In genomic region chr5:137610548-137611244, GRCm38 (mm10) we compare ENCODE assay signal across 8 mouse cellular contexts. TPM values are rescaled to one million over a fixed set of nuclear protein-coding genes. Genes with fewer than 3 reads are reported as not detected.
DNase-seq lines count a peak whose midpoint lies in the region; ATAC-seq and TF ChIP-seq lines count a peak whose summit lies in the region.

No protein-coding gene starts in this region.

- TF ChIP-seq POLR2A in kidney, adult 2 months (IDR thresholded peaks at IDR 0.05; ENCODE audit: low read depth, low read length): no peak

- peak; percentile 60; the same call in 1 of the 2 replicates for ATAC-seq in lung, embryonic 15.5 days (ENCODE audit: borderline replicate concordance, extremely low read depth, low FRiP score, low TSS enrichment)

- H3K4me2 ChIP-seq in lung, embryonic 15.5 days: peak overlapping the region; percentile 55

- no peaks in the 10 kb centered on the region for H3K27me3 ChIP-seq in kidney, adult 2 months (replicated peaks; ENCODE audit: control insufficient read depth, insufficient read depth, low read length)
- no peaks in the 10 kb centered on the region for H3K27me3 ChIP-seq in lung, embryonic 15.5 days

- H3K4me3 ChIP-seq in kidney, adult 2 months (ENCODE audit: insufficient read depth, low read depth, low read length): peak overlapping the region; percentile 49
- peak overlapping the region; percentile 38 for H3K4me3 ChIP-seq in lung, embryonic 15.5 days

- H3K4me1 ChIP-seq in kidney, adult 2 months (ENCODE audit: control insufficient read depth, insufficient read depth, low read length): peaks cover 14% of the 10 kb centered on the region
- H3K4me1 ChIP-seq in lung, embryonic 15.5 days: peaks cover 54% of the 10 kb centered on the region

- no peaks in the 10 kb centered on the region for H3K9me3 ChIP-seq in lung, embryonic 15.5 days

- H3K27ac ChIP-seq in kidney, adult 2 months (ENCODE audit: insufficient read depth, low read depth, low read length): peak overlapping the region; percentile 89
- peak overlapping the region; percentile 93 for H3K27ac ChIP-seq in lung, embryonic 15.5 days

- peak overlapping the region; percentile 29 for H3K9ac ChIP-seq in lung, embryonic 15.5 days

- no peak for TF ChIP-seq CTCF in kidney, adult 2 months (conservative IDR thresholded peaks at IDR 0.05; ENCODE audit: insufficient read depth, insufficient read length, low read depth, low read length)

- 9% methylated on average over 12 of the region's 12 CpGs for WGBS in kidney, adult 2 months
- 3% methylated on average over 11 of the region's 12 CpGs for WGBS in lung, embryonic 15.5 days

- no peaks in the 10 kb centered on the region for H3K36me3 ChIP-seq in kidney, adult 2 months (ENCODE audit: control insufficient read depth, insufficient read depth, low read length)
- peaks cover 18% of the 10 kb centered on the region for H3K36me3 ChIP-seq in lung, embryonic 15.5 days

- peak; percentile 98 for DNase-seq in 3T3-L1 (ENCODE audit: low read depth, low spot score)
- peak; percentile 92 for DNase-seq in adrenal gland, adult 2 months
- DNase-seq in heart, adult 18-20 months: peak; percentile 87 to 90
- peak; percentile 87 for DNase-seq in kidney, adult 2 months
- DNase-seq in urinary bladder, postnatal 14 days (ENCODE audit: low spot score): peak; percentile 79
- DNase-seq in cerebellum, adult 9-10 months: no peak
- DNase-seq in thymus, postnatal 4 days: no peak

RNA-seq across cellular contexts. Expression of gene Pcolce, which starts 2.9 kb away (rescaled TPM):
- total RNA-seq in adrenal gland, adult 2 months (2021): 1,000 to 10,000 TPM; 1,014 to 1,197 TPM
- polyA plus RNA-seq in adrenal gland, adult 2 months (2012; rRNA removed): 1,453 and 1,846 TPM in 2 replicates
- 10 to 100 TPM; 43.9 to 47.5 TPM for total RNA-seq in heart, adult 18-20 months (2021)
- 160 and 179 TPM in 2 replicates for polyA plus RNA-seq in kidney, adult 2 months (2012; rRNA removed)
- 130 TPM in 2 replicates for polyA plus RNA-seq in lung, embryonic 15.5 days (2015; fragmentation: Nextera tagmentation; extraction: Ambion mirVana)

RNA-seq across cellular contexts. Expression of gene Mospd3, which starts 9.8 kb away (rescaled TPM):
- total RNA-seq in adrenal gland, adult 2 months (2021): 10 to 100 TPM; 45.4 to 54.1 TPM
- polyA plus RNA-seq in adrenal gland, adult 2 months (2012; rRNA removed): 211 TPM in 2 replicates
- total RNA-seq in heart, adult 18-20 months (2021): 10 to 100 TPM in 1 of 2 experiments, 1 to 10 TPM in 1; 9.1 to 14.1 TPM
- polyA plus RNA-seq in kidney, adult 2 months (2012; rRNA removed): 84.2 and 86.6 TPM in 2 replicates
- 31.6 and 32.8 TPM in 2 replicates for polyA plus RNA-seq in lung, embryonic 15.5 days (2015; fragmentation: Nextera tagmentation; extraction: Ambion mirVana)

RNA-seq across cellular contexts. Expression of gene Fbxo24, which starts 18.1 kb away (rescaled TPM):
- 1 to 10 TPM in 1 of 2 experiments, under 1 TPM in 1; 0.89 to 2.6 TPM for total RNA-seq in adrenal gland, adult 2 months (2021)
- polyA plus RNA-seq in adrenal gland, adult 2 months (2012; rRNA removed): 2.5 and 3.3 TPM in 2 replicates
- under 1 TPM; 0.32 to 0.44 TPM for total RNA-seq in heart, adult 18-20 months (2021)
- 0.20 and 0.41 TPM in 2 replicates for polyA plus RNA-seq in kidney, adult 2 months (2012; rRNA removed)
- 0.08 and 0.21 TPM in 2 replicates for polyA plus RNA-seq in lung, embryonic 15.5 days (2015; fragmentation: Nextera tagmentation; extraction: Ambion mirVana)

RNA-seq across cellular contexts. Expression of gene Lrch4, which starts 18.2 kb away (rescaled TPM):
- 10 to 100 TPM; 27.9 to 31.7 TPM for total RNA-seq in adrenal gland, adult 2 months (2021)
- polyA plus RNA-seq in adrenal gland, adult 2 months (2012; rRNA removed): 36.7 and 52.7 TPM in 2 replicates
- 10 to 100 TPM; 17.5 to 19.1 TPM for total RNA-seq in heart, adult 18-20 months (2021)
- 39.4 and 45.5 TPM in 2 replicates for polyA plus RNA-seq in kidney, adult 2 months (2012; rRNA removed)
- 35.7 and 37.1 TPM in 2 replicates for polyA plus RNA-seq in lung, embryonic 15.5 days (2015; fragmentation: Nextera tagmentation; extraction: Ambion mirVana)

RNA-seq across cellular contexts. Expression of gene Gm20605, which starts 18.3 kb away (rescaled TPM):
- 1 to 10 TPM; 6.4 to 7.4 TPM for total RNA-seq in adrenal gland, adult 2 months (2021)
- 30.4 and 31.4 TPM in 2 replicates for polyA plus RNA-seq in adrenal gland, adult 2 months (2012; rRNA removed)
- 1 to 10 TPM; 2.9 to 4.2 TPM for total RNA-seq in heart, adult 18-20 months (2021)
- 12.2 and 19.8 TPM in 2 replicates for polyA plus RNA-seq in kidney, adult 2 months (2012; rRNA removed)
- polyA plus RNA-seq in lung, embryonic 15.5 days (2015; fragmentation: Nextera tagmentation; extraction: Ambion mirVana): 9.4 and 9.6 TPM in 2 replicates

Comparison
In these comparisons a context has a peak if more than half of its experiments do, and no peak if none do; other contexts are left out.
1. DNase-seq: peak in 3T3-L1 (single experiment), adrenal gland, adult 2 months (single experiment), heart, adult 18-20 months (2 of 2), kidney, adult 2 months (single experiment) and urinary bladder, postnatal 14 days (single experiment); none in cerebellum, adult 9-10 months (single experiment) and thymus, postnatal 4 days (single experiment).